Comparison of ENCODE assay signal across 8 mouse cellular contexts in the genomic region with DNA sequence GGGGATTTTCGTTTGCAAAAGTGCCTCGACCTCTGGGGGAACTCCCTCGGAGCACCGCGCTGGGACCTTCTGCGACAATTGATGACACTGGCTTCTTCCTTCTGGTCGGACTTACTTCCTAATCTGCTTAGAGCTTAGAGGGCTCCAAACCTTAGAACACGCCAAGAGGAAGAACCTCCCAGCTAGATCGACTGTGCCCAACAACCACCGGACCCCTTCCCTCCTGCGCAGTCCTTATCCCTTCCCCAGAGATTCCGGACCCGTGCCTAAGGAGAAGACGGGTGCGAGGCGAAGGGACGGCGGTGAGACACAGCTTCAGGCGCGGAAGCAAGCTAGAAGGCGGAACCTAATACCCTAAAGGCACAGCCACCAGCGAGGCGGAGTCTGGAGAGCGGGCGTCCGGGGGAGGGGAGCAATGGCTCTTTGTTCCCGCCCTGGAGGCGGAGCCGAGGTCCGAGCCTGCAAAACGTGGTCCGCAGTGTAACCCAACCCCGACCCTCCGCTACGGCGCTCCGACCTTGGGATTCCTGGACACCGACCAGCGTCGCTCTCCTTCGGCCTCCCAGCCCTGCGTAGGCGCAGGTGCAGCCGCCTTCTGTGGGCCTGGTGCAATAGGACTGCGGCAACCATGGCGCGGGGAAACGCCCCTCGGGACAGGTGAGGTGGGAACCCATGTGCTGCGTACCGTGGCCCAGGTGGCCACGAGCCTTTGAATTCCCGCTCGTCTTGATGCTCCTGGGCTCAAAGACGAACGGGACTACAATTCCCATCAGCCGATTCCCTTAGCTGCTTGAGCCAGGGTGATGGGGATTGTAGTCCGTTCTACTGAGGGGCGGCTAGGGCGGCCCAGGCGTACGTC. TPM values are rescaled to one million over a fixed set of nuclear protein-coding genes. Genes with fewer than 3 reads are reported as not detected.
DNase-seq lines count a peak whose midpoint lies in the region; ATAC-seq and TF ChIP-seq lines count a peak whose summit lies in the region.

A gene (plus strand): TSS at position 240 of the 859 bp plus-strand sequence.

- H3K36me3 ChIP-seq in embryonic facial prominence, embryonic 14.5 days (ENCODE audit: control insufficient read depth, insufficient read depth, low read length): peaks cover 12% of the 10 kb centered on the region; the same call in 1 of the 2 replicates
- peaks cover 24% of the 10 kb centered on the region for H3K36me3 ChIP-seq in kidney, embryonic 14.5 days (ENCODE audit: control insufficient read depth, insufficient read depth, low read length)
- H3K36me3 ChIP-seq in limb, embryonic 15.5 days: peaks cover 10% of the 10 kb centered on the region
- H3K36me3 ChIP-seq in midbrain, postnatal 0 days (ENCODE audit: insufficient read depth, low read length): peaks cover 12% of the 10 kb centered on the region

- peak; percentile 95 for ATAC-seq in embryonic facial prominence, embryonic 14.5 days (ENCODE audit: low read depth)
- ATAC-seq in kidney, embryonic 14.5 days (ENCODE audit: low FRiP score, low TSS enrichment): peak; percentile 96
- ATAC-seq in limb, embryonic 15.5 days (ENCODE audit: insufficient number of reproducible peaks, low FRiP score, low TSS enrichment, low read depth): peak; percentile 93
- peak; percentile 93 for ATAC-seq in midbrain, postnatal 0 days (ENCODE audit: low FRiP score)

- H3K4me3 ChIP-seq in embryonic facial prominence, embryonic 14.5 days (ENCODE audit: low read depth, low read length): peak within 1 kb of the TSS; percentile 73
- H3K4me3 ChIP-seq in kidney, embryonic 14.5 days (ENCODE audit: low read length): peak within 1 kb of the TSS; percentile 67
- H3K4me3 ChIP-seq in limb, embryonic 15.5 days: peak within 1 kb of the TSS; percentile 70
- H3K4me3 ChIP-seq in midbrain, postnatal 0 days (ENCODE audit: low read depth, low read length): peak within 1 kb of the TSS; percentile 72

- H3K9me3 ChIP-seq in embryonic facial prominence, embryonic 14.5 days (ENCODE audit: control insufficient read depth, low read length): no peaks in the 10 kb centered on the region
- no peaks in the 10 kb centered on the region for H3K9me3 ChIP-seq in kidney, embryonic 14.5 days (ENCODE audit: control insufficient read depth, low read length)
- H3K9me3 ChIP-seq in limb, embryonic 15.5 days: no peaks in the 10 kb centered on the region
- no peaks in the 10 kb centered on the region for H3K9me3 ChIP-seq in midbrain, postnatal 0 days (ENCODE audit: low read length)

- no peaks in the 10 kb centered on the region for H3K27me3 ChIP-seq in embryonic facial prominence, embryonic 14.5 days (replicated peaks; ENCODE audit: control insufficient read depth, insufficient read depth, low read length)
- H3K27me3 ChIP-seq in kidney, embryonic 14.5 days (ENCODE audit: control insufficient read depth, insufficient read depth, low read length): no peaks in the 10 kb centered on the region
- H3K27me3 ChIP-seq in limb, embryonic 15.5 days: no peaks in the 10 kb centered on the region
- H3K27me3 ChIP-seq in midbrain, postnatal 0 days (ENCODE audit: insufficient read depth, low read length): no peaks in the 10 kb centered on the region

- no peak for TF ChIP-seq CTCF in midbrain, postnatal 0 days (IDR thresholded peaks at IDR 0.05)

- peak within 1 kb of the TSS; percentile 93 for H3K4me2 ChIP-seq in embryonic facial prominence, embryonic 14.5 days (ENCODE audit: low read depth, low read length)
- peak within 1 kb of the TSS; percentile 91 for H3K4me2 ChIP-seq in kidney, embryonic 14.5 days (replicated peaks; ENCODE audit: low read depth, low read length)
- H3K4me2 ChIP-seq in limb, embryonic 15.5 days: peak within 1 kb of the TSS; percentile 95
- H3K4me2 ChIP-seq in midbrain, postnatal 0 days (ENCODE audit: low read depth, low read length, poor library complexity, severe bottlenecking): peak within 1 kb of the TSS; percentile 76

- peak; percentile 93 for DNase-seq in 416B (ENCODE audit: low read depth)
- DNase-seq in adrenal gland, postnatal 4 days (ENCODE audit: low spot score in 2 of 2): peak; percentile 76 to 84
- peak; percentile 96 for DNase-seq in embryonic facial prominence, embryonic 14.5 days (ENCODE audit: low spot score)
- peak; percentile 90 to 94 for DNase-seq in heart, adult 9 months (ENCODE audit: low spot score in 2 of 2)
- peak; percentile 95 for DNase-seq in midbrain, postnatal 0 days (ENCODE audit: low spot score)
- peak; percentile 69 to 88 for DNase-seq in spleen, postnatal 10 days (ENCODE audit: low spot score in 2 of 2)

- under 1% methylated on average over 57 of the region's 62 CpGs for WGBS in embryonic facial prominence, embryonic 14.5 days
- WGBS in kidney, embryonic 14.5 days: under 1% methylated on average over 62 of the region's 62 CpGs
- under 1% methylated on average over 62 of the region's 62 CpGs for WGBS in limb, embryonic 15.5 days
- under 1% methylated on average over 61 of the region's 62 CpGs for WGBS in midbrain, postnatal 0 days

- H3K4me1 ChIP-seq in embryonic facial prominence, embryonic 14.5 days (ENCODE audit: control insufficient read depth, insufficient read depth, low read length): no peaks in the 10 kb centered on the region
- 0 out of 2 replicates have a peak, but pooled peaks cover 4% of the 10 kb centered on the region for H3K4me1 ChIP-seq in kidney, embryonic 14.5 days (ENCODE audit: control insufficient read depth, insufficient read depth, low read length)
- peaks cover 9% of the 10 kb centered on the region; the same call in 1 of the 2 replicates for H3K4me1 ChIP-seq in limb, embryonic 15.5 days
- no peaks in the 10 kb centered on the region for H3K4me1 ChIP-seq in midbrain, postnatal 0 days (ENCODE audit: insufficient read depth, low read length)

- peak within 1 kb of the TSS; percentile 80 for H3K9ac ChIP-seq in embryonic facial prominence, embryonic 14.5 days (ENCODE audit: low read depth, low read length)
- peak within 1 kb of the TSS; percentile 74 for H3K9ac ChIP-seq in kidney, embryonic 14.5 days (ENCODE audit: low read depth, low read length)
- H3K9ac ChIP-seq in limb, embryonic 15.5 days: peak within 1 kb of the TSS; percentile 65
- H3K9ac ChIP-seq in midbrain, postnatal 0 days (replicated peaks; ENCODE audit: low read length, poor library complexity, severe bottlenecking): peak within 1 kb of the TSS; percentile 85

- H3K27ac ChIP-seq in embryonic facial prominence, embryonic 14.5 days (replicated peaks; ENCODE audit: low read depth, low read length): peak within 1 kb of the TSS; percentile 78
- H3K27ac ChIP-seq in kidney, embryonic 14.5 days (ENCODE audit: low read depth, low read length): peak within 1 kb of the TSS; percentile 77
- H3K27ac ChIP-seq in limb, embryonic 15.5 days: peak within 1 kb of the TSS; percentile 80
- peak within 1 kb of the TSS; percentile 90 for H3K27ac ChIP-seq in midbrain, postnatal 0 days (ENCODE audit: low read depth, low read length)

RNA-seq across cellular contexts. Expression of the gene that starts here (rescaled TPM):
- total RNA-seq in adrenal gland, postnatal 4 days (2021): 1 to 10 TPM; 6.6 to 7.2 TPM
- polyA plus RNA-seq in embryonic facial prominence, embryonic 14.5 days (2014; fragmentation: Nextera tagmentation; extraction: Ambion mirVana): 4.0 and 4.1 TPM in 2 replicates
- 3.5 and 7.9 TPM in 2 replicates for polyA plus RNA-seq in kidney, embryonic 14.5 days (2014; fragmentation: Nextera tagmentation; extraction: Ambion mirVana)
- polyA plus RNA-seq in limb, embryonic 15.5 days (2015; fragmentation: Nextera tagmentation; extraction: Ambion mirVana): 4.4 and 5.2 TPM in 2 replicates
- total RNA-seq in midbrain, postnatal 0 days (2014; rRNA removed): 21.4 and 30.2 TPM in 2 replicates
- polyA plus RNA-seq in midbrain, postnatal 0 days (2015; fragmentation: Nextera tagmentation; extraction: Ambion mirVana): 19.1 and 21.1 TPM in 2 replicates

Comparison
In these comparisons a context has a peak if more than half of its experiments do, and no peak if none do; other contexts are left out.
1. Peak in every context shown above with its lines: DNase-seq, ATAC-seq, H3K4me3 ChIP-seq and H3K27ac ChIP-seq.